Mouse (Mus musculus) olfactory bulb, adult 2 months (tissue): Measurements from ENCODE around the gene Epb41l1. TPM values are rescaled to one million over a fixed set of nuclear protein-coding genes. Genes with fewer than 3 reads are reported as not detected.
"Not testable (repeated sequence)": the region's sequence is repeated elsewhere in the genome, so short reads cannot be mapped to it uniquely, and the experiment has no call there.

Source experiments
- H3K27ac ChIP-seq: fragments of 200-500 bp; 2 replicates; pipeline ENCODE4 v1.5.1; 2012; ENCODE audit warnings: low read depth, low read length; ENCODE audit not compliant: insufficient read depth
- H3K4me1 ChIP-seq: fragments of 200-500 bp; 2 replicates; pipeline ENCODE4 v1.6.1; 2012; ENCODE audit warnings: low read length; ENCODE audit not compliant: control insufficient read depth, insufficient read depth
- H3K4me3 ChIP-seq: fragments of 200-500 bp; 2 replicates; pipeline ENCODE4 v1.5.1; 2012; ENCODE audit warnings: mild to moderate bottlenecking, low read depth, low read length, moderate library complexity; ENCODE audit not compliant: insufficient read depth
- CTCF ChIP-seq: fragments of 200-500 bp; IDR thresholded peaks from 2 replicates; pipeline ENCODE4 v1.5.1; 2012; ENCODE audit warnings: low read depth, mild to moderate bottlenecking, low read length, moderate library complexity; ENCODE audit not compliant: insufficient read depth
- POLR2A ChIP-seq: fragments of 200-500 bp; IDR thresholded peaks from 2 replicates; pipeline ENCODE4 v1.6.1; 2012; ENCODE audit warnings: mild to moderate bottlenecking, low read depth, low read length, moderate library complexity; ENCODE audit not compliant: insufficient read depth
- WGBS: fragments of 180-500 bp; shearing (Covaris S2); methylation state at CpG from one replicate; pipeline ENCODE4 v1.1.7; 2018; 5-methylcytosine and 5-hydroxymethylcytosine counted together
- polyA plus RNA-seq: library from polyadenylated mRNA; stranded (reverse); fragments of >200 nt; gene quantifications from 2 replicates; pipeline ENCODE4 v1.2.4, GENCODE M21; 2012; ENCODE audit warnings: low replicate concordance; ENCODE audit not compliant: missing spikeins, insufficient read depth, insufficient read length

The Epb41l1 gene
- polyA plus RNA-seq, 1 experiment, result 51.4 TPM

GRCm38 (mm10) chr2:156399485-156399884 is 21.2 kb upstream of the Epb41l1 start:
- peaks cover 15% of the 10 kb centered on the region for H3K4me1 ChIP-seq
- TF ChIP-seq POLR2A, result no peak
- no peak for TF ChIP-seq CTCF
- H3K27ac ChIP-seq, result no peak overlapping the region
- WGBS, result 63% methylated on average over 1 of the region's 1 CpGs
- H3K4me3 ChIP-seq, result no peak overlapping the region

GRCm38 (mm10) chr2:156401331-156401730 is 19.4 kb upstream of the Epb41l1 start:
- Histone ChIP-seq H3K4me1 (peaks cover 15% of the 10 kb centered on the region), H3K4me3 (no peak overlapping the region), H3K27ac (peak overlapping the region; percentile 11)
- 6% methylated on average over 9 of the region's 9 CpGs for WGBS
- 0 out of 2 replicates have a peak, but pooled peaks have one; percentile 6 for TF ChIP-seq POLR2A
- TF ChIP-seq CTCF, result no peak

GRCm38 (mm10) chr2:156402036-156402435 is 18.7 kb upstream of the Epb41l1 start:
- TF ChIP-seq CTCF, result no peak
- TF ChIP-seq POLR2A, result no peak
- Histone ChIP-seq H3K4me1 (peaks cover 19% of the 10 kb centered on the region), H3K27ac (0 out of 2 replicates have a peak overlapping the region, but pooled peaks have one; percentile 8), H3K4me3 (no peak overlapping the region)
- 94% methylated on average over 3 of the region's 3 CpGs for WGBS

- Histone ChIP-seq H3K27ac (peak overlapping the region; percentile 25), H3K4me3 (no peak overlapping the region), H3K4me1 (peaks cover 24% of the 10 kb centered on the region)
- 32% methylated on average over 3 of the region's 3 CpGs for WGBS
- no peak for TF ChIP-seq POLR2A
Measured at GRCm38 (mm10) chr2:156406987-156407386, 13.7 kb upstream of the Epb41l1 start.

GRCm38 (mm10) chr2:156408168-156408567 is 12.5 kb upstream of the Epb41l1 start:
- TF ChIP-seq POLR2A (no peak), CTCF (no peak)
- H3K27ac ChIP-seq, result peak overlapping the region; percentile 35; the same call in 1 of the 2 replicates
- WGBS, result 12% methylated on average over 8 of the region's 8 CpGs
- peaks cover 20% of the 10 kb centered on the region for H3K4me1 ChIP-seq
- H3K4me3 ChIP-seq, result no peak overlapping the region

GRCm38 (mm10) chr2:156411348-156411747 is 9.4 kb upstream of the Epb41l1 start:
- peaks cover 21% of the 10 kb centered on the region for H3K4me1 ChIP-seq
- H3K4me3 ChIP-seq, H3K27ac ChIP-seq: not testable (repeated sequence)
- 76% methylated on average over 7 of the region's 7 CpGs for WGBS

- 79% methylated on average over 2 of the region's 2 CpGs for WGBS
- Histone ChIP-seq H3K27ac (no peak overlapping the region), H3K4me1 (peaks cover 2% of the 10 kb centered on the region; the same call in 1 of the 2 replicates), H3K4me3 (no peak overlapping the region)
- TF ChIP-seq CTCF (no peak), POLR2A (no peak)
Measured at GRCm38 (mm10) chr2:156414996-156415395, 5.7 kb upstream of the Epb41l1 start.

GRCm38 (mm10) chr2:156415674-156416073 is 5.0 kb upstream of the Epb41l1 start:
- TF ChIP-seq POLR2A (no peak), CTCF (no peak)
- Histone ChIP-seq H3K27ac (no peak overlapping the region), H3K4me1 (peaks cover 6% of the 10 kb centered on the region; the same call in 1 of the 2 replicates), H3K4me3 (no peak overlapping the region)
- 87% methylated on average over 5 of the region's 5 CpGs for WGBS

- TF ChIP-seq CTCF (no peak), POLR2A (no peak)
- no peak overlapping the region for H3K27ac ChIP-seq
- H3K4me1 ChIP-seq, result peaks cover 11% of the 10 kb centered on the region; the same call in 1 of the 2 replicates
- WGBS, result 69% methylated on average over 1 of the region's 1 CpGs
- H3K4me3 ChIP-seq, result no peak overlapping the region
Measured at GRCm38 (mm10) chr2:156417194-156417593, 3.5 kb upstream of the Epb41l1 start.

- Histone ChIP-seq H3K4me1 (peaks cover 11% of the 10 kb centered on the region; the same call in 1 of the 2 replicates), H3K27ac (no peak overlapping the region), H3K4me3 (no peak overlapping the region)
- TF ChIP-seq POLR2A (no peak), CTCF (no peak)
- 88% methylated on average over 5 of the region's 5 CpGs for WGBS
Measured at GRCm38 (mm10) chr2:156418467-156418866, 2.2 kb upstream of the Epb41l1 start.
